Comparison of ENCODE assay signal across 8 mouse cellular contexts in the genomic region with DNA sequence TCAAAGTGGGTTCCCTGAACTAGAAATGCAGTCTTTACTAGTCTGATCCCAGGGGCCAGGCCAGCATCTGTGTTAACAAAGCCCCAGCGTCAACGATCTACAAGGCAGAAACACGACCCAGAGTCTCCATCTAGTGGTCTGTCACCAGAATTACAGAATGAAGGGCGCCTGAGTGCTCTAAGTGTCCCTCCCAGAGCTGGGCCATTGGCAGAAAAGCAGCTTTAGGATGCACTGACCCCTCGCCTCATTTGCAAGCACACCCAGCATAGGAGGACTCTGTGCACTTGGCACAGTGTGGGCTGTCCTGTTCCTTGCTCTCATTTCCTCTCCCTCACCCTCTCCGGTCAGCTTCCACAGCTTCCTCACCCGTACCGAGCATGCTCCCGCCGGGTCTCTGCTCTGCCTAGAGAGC. TPM values are rescaled to one million over a fixed set of nuclear protein-coding genes. Genes with fewer than 3 reads are reported as not detected.
A peak's percentile ranks its signal among the peaks of the same experiment; 100 is the strongest.
DNase-seq lines count a peak whose midpoint lies in the region; ATAC-seq and TF ChIP-seq lines count a peak whose summit lies in the region.

No protein-coding gene starts in this region.

- no peak overlapping the region for H3K4me2 ChIP-seq in intestine, postnatal 0 days (replicated peaks; ENCODE audit: low read depth)
- H3K4me2 ChIP-seq in midbrain, embryonic 11.5 days: no peak overlapping the region

- H3K9me3 ChIP-seq in intestine, postnatal 0 days (ENCODE audit: control insufficient read depth): no peaks in the 10 kb centered on the region
- H3K9me3 ChIP-seq in midbrain, embryonic 11.5 days (ENCODE audit: control insufficient read depth, low read length): no peaks in the 10 kb centered on the region

- no peaks in the 10 kb centered on the region for H3K36me3 ChIP-seq in intestine, postnatal 0 days (ENCODE audit: control insufficient read depth, insufficient read depth)
- no peaks in the 10 kb centered on the region for H3K36me3 ChIP-seq in midbrain, embryonic 11.5 days (ENCODE audit: control insufficient read depth, insufficient read depth, low read length)

- intact Hi-C loops in left cerebral cortex, postnatal 25 days (cut with DNase I): loop anchor here (1.0 to 2.0 kb wide), 3 partner anchors 85 to 169 kb away; no protein-coding TSS in a partner anchor

- peak; percentile 98 for ATAC-seq in granulocyte monocyte progenitor cell, adult 5-6 weeks (replicated peaks; ENCODE audit: poor library complexity, severe bottlenecking)
- ATAC-seq in intestine, postnatal 0 days: 0 out of 2 replicates have a peak, but pooled peaks have one; percentile 45
- peak; percentile 91 for ATAC-seq in midbrain, embryonic 11.5 days (ENCODE audit: low FRiP score)

- peak; percentile 94 for TF ChIP-seq CTCF in intestine, postnatal 0 days (IDR thresholded peaks at IDR 0.05; ENCODE audit: low read depth)

- peak; percentile 90 for DNase-seq in 3T3-L1 (ENCODE audit: low read depth, low spot score)
- peak; percentile 39 for DNase-seq in adrenal gland, adult 8-10 months
- DNase-seq in embryo, embryonic 11.5 days (ENCODE audit: low read depth, low spot score): peak; percentile 79
- peak; percentile 68 to 82 for DNase-seq in left cerebral cortex, postnatal 25 days (ENCODE audit: low spot score in 2 of 2)
- peak; percentile 98 for DNase-seq in midbrain, embryonic 11.5 days (ENCODE audit: low spot score, missing footprints)
- peak; percentile 44 for DNase-seq in right cerebral cortex, postnatal 4 days

- H3K4me3 ChIP-seq in intestine, postnatal 0 days (ENCODE audit: low read depth, low read length): no peak overlapping the region
- no peak overlapping the region for H3K4me3 ChIP-seq in midbrain, embryonic 11.5 days (ENCODE audit: low read depth, low read length)

- H3K27ac ChIP-seq in intestine, postnatal 0 days (ENCODE audit: low read depth, low read length): no peak overlapping the region
- H3K27ac ChIP-seq in midbrain, embryonic 11.5 days (ENCODE audit: low read depth, low read length): no peak overlapping the region

- no peaks in the 10 kb centered on the region for H3K4me1 ChIP-seq in intestine, postnatal 0 days (replicated peaks; ENCODE audit: control insufficient read depth, insufficient read depth, low read length)
- H3K4me1 ChIP-seq in midbrain, embryonic 11.5 days (ENCODE audit: control insufficient read depth, insufficient read depth, low read length): no peaks in the 10 kb centered on the region

- H3K27me3 ChIP-seq in intestine, postnatal 0 days (replicated peaks; ENCODE audit: control insufficient read depth, insufficient read depth, low read length): no peaks in the 10 kb centered on the region
- no peaks in the 10 kb centered on the region for H3K27me3 ChIP-seq in midbrain, embryonic 11.5 days (ENCODE audit: control insufficient read depth, insufficient read depth, low read length)

- H3K9ac ChIP-seq in intestine, postnatal 0 days (ENCODE audit: low read depth, low read length): no peak overlapping the region
- no peak overlapping the region for H3K9ac ChIP-seq in midbrain, embryonic 11.5 days (ENCODE audit: low read length)

- WGBS in intestine, postnatal 0 days: 43% methylated on average over 10 of the region's 10 CpGs
- WGBS in midbrain, embryonic 11.5 days: 46% methylated on average over 10 of the region's 10 CpGs

RNA-seq across cellular contexts. Expression of a gene that starts 29.3 kb away (rescaled TPM):
- 100 to 1,000 TPM in 3 of 4 experiments, 10 to 100 TPM in 1; 91.6 to 116 (median 107) TPM for total RNA-seq in adrenal gland, adult 8-10 months (2022)
- 71.6 and 101 TPM in 2 replicates for total RNA-seq in granulocyte monocyte progenitor cell, adult 5-6 weeks (2014; fragmentation: Nextera tagmentation)
- 82.1 and 104 TPM in 2 replicates for total RNA-seq in granulocyte monocyte progenitor cell, adult 5-6 weeks (2017)
- 74.7 and 83.2 TPM in 2 replicates for polyA plus RNA-seq in intestine, postnatal 0 days (2015; fragmentation: Nextera tagmentation; extraction: Ambion mirVana)
- 100 to 1,000 TPM; 100 to 107 TPM for total RNA-seq in left cerebral cortex, postnatal 25 days (2021)
- polyA plus RNA-seq in midbrain, embryonic 11.5 days (2014; fragmentation: Nextera tagmentation; extraction: Ambion mirVana): 60.1 and 63.8 TPM in 2 replicates

RNA-seq across cellular contexts. Expression of a gene that starts 53.9 kb away (rescaled TPM):
- total RNA-seq in adrenal gland, adult 8-10 months (2022): 1 to 10 TPM; 1.5 to 4.1 (median 3.0) TPM
- total RNA-seq in granulocyte monocyte progenitor cell, adult 5-6 weeks (2014; fragmentation: Nextera tagmentation): not detected in 2 replicates
- not detected in 2 replicates for total RNA-seq in granulocyte monocyte progenitor cell, adult 5-6 weeks (2017)
- 3.2 and 4.5 TPM in 2 replicates for polyA plus RNA-seq in intestine, postnatal 0 days (2015; fragmentation: Nextera tagmentation; extraction: Ambion mirVana)
- 1 to 10 TPM in 1 of 2 experiments, under 1 TPM in 1; 0.76 to 1.1 TPM for total RNA-seq in left cerebral cortex, postnatal 25 days (2021)
- polyA plus RNA-seq in midbrain, embryonic 11.5 days (2014; fragmentation: Nextera tagmentation; extraction: Ambion mirVana): 2.8 and 3.2 TPM in 2 replicates

Comparison
In these comparisons a context has a peak if more than half of its experiments do, and no peak if none do; other contexts are left out.
1. DNase-seq: peak in every context shown above with its lines; median percentile 98 in midbrain, embryonic 11.5 days; 90 in 3T3-L1; 79 in embryo, embryonic 11.5 days; 75 in left cerebral cortex, postnatal 25 days; 44 in right cerebral cortex, postnatal 4 days; 39 in adrenal gland, adult 8-10 months.
2. ATAC-seq: peak in every context shown above with its lines; median percentile 98 in granulocyte monocyte progenitor cell, adult 5-6 weeks; 91 in midbrain, embryonic 11.5 days; 45 in intestine, postnatal 0 days.